Mouse (Mus musculus): Measurements from ENCODE around the gene Opcml. TPM values are rescaled to one million over a fixed set of nuclear protein-coding genes. Genes with fewer than 3 reads are reported as not detected.

Opcml gene
- polyA plus RNA-seq (2012; rRNA removed): 43.6 and 44.7 TPM in 2 replicates

- peaks cover 3% of the 10 kb centered on the region; the same call in 1 of the 2 replicates for H3K4me1 ChIP-seq (ENCODE audit: control insufficient read depth, insufficient read depth, low read length)
- H3K27ac ChIP-seq (ENCODE audit: insufficient read depth, low read length): no peak within 1 kb of the TSS
- peak within 1 kb of the TSS; percentile 52 for H3K4me3 ChIP-seq (replicated peaks; ENCODE audit: insufficient read depth, low read depth, low read length)
- H3K27me3 ChIP-seq (ENCODE audit: control insufficient read depth, insufficient read depth, low read length): no peaks in the 10 kb centered on the region
- TF ChIP-seq CTCF (IDR thresholded peaks at IDR 0.05; ENCODE audit: borderline replicate concordance, insufficient read depth, low read depth, low read length) (no peak), POLR2A (IDR thresholded peaks at IDR 0.05; ENCODE audit: borderline replicate concordance, insufficient read depth, low read length) (no peak)
- peak; percentile 12 to 26 for DNase-seq
- under 1% methylated on average over 28 of the region's 28 CpGs for WGBS
Measured at GRCm38 (mm10) chr9:27790725-27791638, at the start of gene Opcml. TSS of gene Opcml (plus strand) at chr9:27790775.

- TF ChIP-seq CTCF (IDR thresholded peaks at IDR 0.05; ENCODE audit: borderline replicate concordance, insufficient read depth, low read depth, low read length): no peak
- no peak for TF ChIP-seq POLR2A (IDR thresholded peaks at IDR 0.05; ENCODE audit: borderline replicate concordance, insufficient read depth, low read length)
- Histone ChIP-seq H3K27me3 (ENCODE audit: control insufficient read depth, insufficient read depth, low read length) (no peaks in the 10 kb centered on the region), H3K4me1 (ENCODE audit: control insufficient read depth, insufficient read depth, low read length) (no peaks in the 10 kb centered on the region), H3K4me3 (replicated peaks; ENCODE audit: insufficient read depth, low read depth, low read length) (no peak overlapping the region), H3K27ac (ENCODE audit: insufficient read depth, low read length) (no peak overlapping the region)
- 66% methylated on average over 1 of the region's 1 CpGs for WGBS
- no peak for DNase-seq
Measured at GRCm38 (mm10) chr9:27758709-27759108, 31.9 kb upstream of the Opcml start.

- DNase-seq: no peak
- Histone ChIP-seq H3K4me3 (replicated peaks; ENCODE audit: insufficient read depth, low read depth, low read length) (no peak overlapping the region), H3K4me1 (ENCODE audit: control insufficient read depth, insufficient read depth, low read length) (no peaks in the 10 kb centered on the region), H3K27me3 (ENCODE audit: control insufficient read depth, insufficient read depth, low read length) (no peaks in the 10 kb centered on the region), H3K27ac (ENCODE audit: insufficient read depth, low read length) (no peak overlapping the region)
- WGBS: 99% methylated on average over 2 of the region's 2 CpGs
- TF ChIP-seq CTCF (IDR thresholded peaks at IDR 0.05; ENCODE audit: borderline replicate concordance, insufficient read depth, low read depth, low read length) (no peak), POLR2A (IDR thresholded peaks at IDR 0.05; ENCODE audit: borderline replicate concordance, insufficient read depth, low read length) (no peak)
Measured at GRCm38 (mm10) chr9:27761196-27761595, 29.4 kb upstream of the Opcml start.

- Histone ChIP-seq H3K27ac (ENCODE audit: insufficient read depth, low read length) (no peak overlapping the region), H3K4me3 (replicated peaks; ENCODE audit: insufficient read depth, low read depth, low read length) (no peak overlapping the region), H3K4me1 (ENCODE audit: control insufficient read depth, insufficient read depth, low read length) (no peaks in the 10 kb centered on the region), H3K27me3 (ENCODE audit: control insufficient read depth, insufficient read depth, low read length) (no peaks in the 10 kb centered on the region)
- no peak for TF ChIP-seq POLR2A (IDR thresholded peaks at IDR 0.05; ENCODE audit: borderline replicate concordance, insufficient read depth, low read length)
- TF ChIP-seq CTCF (IDR thresholded peaks at IDR 0.05; ENCODE audit: borderline replicate concordance, insufficient read depth, low read depth, low read length): no peak
- 24% methylated on average over 3 of the region's 3 CpGs for WGBS
- DNase-seq: no peak
Measured at GRCm38 (mm10) chr9:27766446-27766845, 24.1 kb upstream of the Opcml start.

- no peak overlapping the region for H3K4me3 ChIP-seq (replicated peaks; ENCODE audit: insufficient read depth, low read depth, low read length)
- no peaks in the 10 kb centered on the region for H3K4me1 ChIP-seq (ENCODE audit: control insufficient read depth, insufficient read depth, low read length)
- H3K27me3 ChIP-seq (ENCODE audit: control insufficient read depth, insufficient read depth, low read length): no peaks in the 10 kb centered on the region
- DNase-seq: no peak
- no peak for TF ChIP-seq POLR2A (IDR thresholded peaks at IDR 0.05; ENCODE audit: borderline replicate concordance, insufficient read depth, low read length)
- TF ChIP-seq CTCF (IDR thresholded peaks at IDR 0.05; ENCODE audit: borderline replicate concordance, insufficient read depth, low read depth, low read length): no peak
- WGBS: 84% methylated on average over 8 of the region's 8 CpGs
- H3K27ac ChIP-seq (ENCODE audit: insufficient read depth, low read length): no peak overlapping the region
Measured at GRCm38 (mm10) chr9:27767196-27767900, 23.2 kb upstream of the Opcml start.

GRCm38 (mm10) chr9:27768788-27769187, 21.8 kb upstream of the Opcml start:
- DNase-seq: no peak
- no peak overlapping the region for H3K27ac ChIP-seq (ENCODE audit: insufficient read depth, low read length)
- TF ChIP-seq POLR2A (IDR thresholded peaks at IDR 0.05; ENCODE audit: borderline replicate concordance, insufficient read depth, low read length) (no peak), CTCF (IDR thresholded peaks at IDR 0.05; ENCODE audit: borderline replicate concordance, insufficient read depth, low read depth, low read length) (no peak)
- no peak overlapping the region for H3K4me3 ChIP-seq (replicated peaks; ENCODE audit: insufficient read depth, low read depth, low read length)
- H3K27me3 ChIP-seq (ENCODE audit: control insufficient read depth, insufficient read depth, low read length): no peaks in the 10 kb centered on the region
- no peaks in the 10 kb centered on the region for H3K4me1 ChIP-seq (ENCODE audit: control insufficient read depth, insufficient read depth, low read length)

GRCm38 (mm10) chr9:27781291-27781993, 9.1 kb upstream of the Opcml start:
- DNase-seq: no peak
- Histone ChIP-seq H3K4me1 (ENCODE audit: control insufficient read depth, insufficient read depth, low read length) (no peaks in the 10 kb centered on the region), H3K27ac (ENCODE audit: insufficient read depth, low read length) (no peak overlapping the region), H3K27me3 (ENCODE audit: control insufficient read depth, insufficient read depth, low read length) (no peaks in the 10 kb centered on the region), H3K4me3 (replicated peaks; ENCODE audit: insufficient read depth, low read depth, low read length) (no peak overlapping the region)
- TF ChIP-seq POLR2A (IDR thresholded peaks at IDR 0.05; ENCODE audit: borderline replicate concordance, insufficient read depth, low read length) (no peak), CTCF (IDR thresholded peaks at IDR 0.05; ENCODE audit: borderline replicate concordance, insufficient read depth, low read depth, low read length) (no peak)
- 54% methylated on average over 6 of the region's 6 CpGs for WGBS

Measured in cerebellum, adult 2 months (tissue).